Mouse (Mus musculus) MEL (cell line): Measurements from ENCODE around the gene Ms4a6d. TPM values are rescaled to one million over a fixed set of nuclear protein-coding genes. Genes with fewer than 3 reads are reported as not detected.
"Not testable (repeated sequence)": the region's sequence is repeated elsewhere in the genome, so short reads cannot be mapped to it uniquely, and the experiment has no call there.

Source experiments
- DNase-seq: peaks from one replicate; pipeline ENCODE4 v3.0.0; 2011; ENCODE audit warnings: low read depth, low spot score
- H3K27ac ChIP-seq: 2 replicates; pipeline ENCODE4 v1.5.1; 2012; ENCODE audit warnings: low read depth, mild to moderate bottlenecking, control low read depth, low read length, moderate library complexity; ENCODE audit not compliant: control insufficient read depth
- H3K27me3 ChIP-seq, 2 experiments: fragments of 150-350 bp in 1 of 2; sonication (generic) in 1 of 2; 2 replicates each; pipeline ENCODE4 v1.6.1; 2012; ENCODE audit warnings: low read length in 2 of 2, mild to moderate bottlenecking in 2 of 2, improper control_type of control experiment in 1 of 2, moderate library complexity in 1 of 2; ENCODE audit not compliant: insufficient read depth in 2 of 2, control insufficient read depth in 1 of 2
- H3K36me3 ChIP-seq, 2 experiments: 2 replicates each; pipeline ENCODE4 v1.6.1; 2012 to 2014; ENCODE audit warnings: low read length in 2 of 2, improper control_type of control experiment in 1 of 2, inconsistent platforms in 1 of 2, mild to moderate bottlenecking in 1 of 2; ENCODE audit not compliant: insufficient read depth in 2 of 2, control insufficient read depth in 1 of 2
- H3K4me1 ChIP-seq, 2 experiments: fragments of 150-350 bp in 1 of 2; sonication (generic) in 1 of 2; 2 replicates each; pipeline ENCODE4 v1.6.1; 2012; ENCODE audit warnings: low read length in 2 of 2, improper control_type of control experiment in 1 of 2, mild to moderate bottlenecking in 1 of 2; ENCODE audit not compliant: insufficient read depth in 2 of 2, control insufficient read depth in 1 of 2
- H3K4me3 ChIP-seq, 2 experiments: fragments of 150-350 bp in 1 of 2; sonication (generic) in 1 of 2; 2 replicates each; pipeline ENCODE4 v1.5.1; 2012; ENCODE audit warnings: low read depth in 2 of 2, low read length in 2 of 2, mild to moderate bottlenecking in 2 of 2, moderate library complexity in 2 of 2, control low read depth in 1 of 2, improper control_type of control experiment in 1 of 2; ENCODE audit not compliant: control insufficient read depth in 1 of 2, insufficient read depth in 1 of 2
- H3K79me2 ChIP-seq: 2 replicates; pipeline ENCODE4 v1.6.1; 2012; ENCODE audit warnings: mild to moderate bottlenecking, low read length, moderate library complexity; ENCODE audit not compliant: control insufficient read depth, poor library complexity, insufficient read depth
- H3K9ac ChIP-seq: 2 replicates; pipeline ENCODE4 v1.6.1; 2012; ENCODE audit warnings: low read depth, mild to moderate bottlenecking, control low read depth, low read length, moderate library complexity; ENCODE audit not compliant: control insufficient read depth, poor library complexity, severe bottlenecking
- H3K9me3 ChIP-seq: fragments of 150-350 bp; sonication (generic); replicated peaks from 2 replicates; pipeline ENCODE4 v1.6.1; 2012; ENCODE audit warnings: mild to moderate bottlenecking, low read length, improper control_type of control experiment, moderate library complexity; ENCODE audit not compliant: insufficient read depth
- BHLHE40 ChIP-seq: IDR thresholded peaks from 2 replicates; pipeline ENCODE4 v1.6.1; 2012; ENCODE audit warnings: low read depth, mild to moderate bottlenecking, inconsistent platforms, low read length, improper control_type of control experiment, borderline replicate concordance
- CHD1 ChIP-seq: IDR thresholded peaks from 2 replicates; pipeline ENCODE4 v1.6.1; 2012; ENCODE audit warnings: low read depth, mild to moderate bottlenecking, inconsistent platforms, low read length, improper control_type of control experiment
- CTCF ChIP-seq, 3 experiments: IDR thresholded peaks in 2 of 3; conservative IDR thresholded peaks in 1 of 3; 2 replicates each; pipeline ENCODE4 v1.5.1; 2011 to 2012; ENCODE audit warnings: low read length in 3 of 3, low read depth in 2 of 3, mild to moderate bottlenecking in 2 of 3, improper control_type of control experiment in 1 of 3, inconsistent platforms in 1 of 3, mixed read lengths in 1 of 3, moderate library complexity in 1 of 3; ENCODE audit not compliant: control insufficient read depth in 1 of 3, insufficient read depth in 1 of 3, poor library complexity in 1 of 3, severe bottlenecking in 1 of 3
- E2F4 ChIP-seq: IDR thresholded peaks from 2 replicates; pipeline ENCODE4 v1.6.1; 2011; ENCODE audit warnings: low read depth, low read length, improper control_type of control experiment, borderline replicate concordance
- EP300 ChIP-seq, 2 experiments: IDR thresholded peaks; 2 replicates each; pipeline ENCODE4 v1.6.1; 2011; ENCODE audit warnings: improper control_type of control experiment in 2 of 2, low read length in 2 of 2, low read depth in 1 of 2, mild to moderate bottlenecking in 1 of 2
- ETS1 ChIP-seq: IDR thresholded peaks from 2 replicates; pipeline ENCODE4 v1.6.1; 2012; ENCODE audit warnings: low read depth, mild to moderate bottlenecking, inconsistent platforms, low read length, improper control_type of control experiment, moderate library complexity
- GABPA ChIP-seq: IDR thresholded peaks from 2 replicates; pipeline ENCODE4 v1.6.1; 2012; ENCODE audit warnings: low read depth, mild to moderate bottlenecking, inconsistent platforms, low read length, improper control_type of control experiment, moderate library complexity
- GATA1 ChIP-seq: IDR thresholded peaks from 2 replicates; pipeline ENCODE4 v1.6.1; 2011; ENCODE audit warnings: low read depth, low read length, improper control_type of control experiment
- JUND ChIP-seq: IDR thresholded peaks from 2 replicates; pipeline ENCODE4 v1.6.1; 2011; ENCODE audit warnings: low read depth, mild to moderate bottlenecking, improper control_type of control experiment, low read length
- KAT2A ChIP-seq: conservative IDR thresholded peaks from 2 replicates; pipeline ENCODE4 v1.6.1; 2012; ENCODE audit warnings: low read depth, low read length, improper control_type of control experiment, inconsistent platforms
- MAX ChIP-seq: IDR thresholded peaks from 2 replicates; pipeline ENCODE4 v1.6.1; 2011; ENCODE audit warnings: low read length, improper control_type of control experiment
- MAZ ChIP-seq: IDR thresholded peaks from 2 replicates; pipeline ENCODE4 v1.6.1; 2012; ENCODE audit warnings: low read depth, mild to moderate bottlenecking, inconsistent platforms, low read length, improper control_type of control experiment
- MEF2A ChIP-seq: IDR thresholded peaks from 2 replicates; pipeline ENCODE4 v1.6.1; 2014; ENCODE audit warnings: low read depth, mild to moderate bottlenecking, inconsistent platforms, low read length, improper control_type of control experiment; ENCODE audit not compliant: poor library complexity, insufficient replicate concordance, severe bottlenecking; ENCODE audit errors: extremely low read depth
- MXI1 ChIP-seq: IDR thresholded peaks from 2 replicates; pipeline ENCODE4 v1.6.1; 2011; ENCODE audit warnings: mild to moderate bottlenecking, low read depth, low read length, improper control_type of control experiment
- MYC ChIP-seq: IDR thresholded peaks from 2 replicates; pipeline ENCODE4 v1.6.1; 2011; ENCODE audit warnings: low read depth, mild to moderate bottlenecking, low read length, improper control_type of control experiment, moderate library complexity
- NELFE ChIP-seq: IDR thresholded peaks from 2 replicates; pipeline ENCODE4 v1.6.1; 2011; ENCODE audit warnings: low read depth, low read length, improper control_type of control experiment
- NRF1 ChIP-seq: IDR thresholded peaks from 2 replicates; pipeline ENCODE4 v1.6.1; 2014; ENCODE audit warnings: low read depth, mild to moderate bottlenecking, inconsistent platforms, low read length, improper control_type of control experiment, moderate library complexity; ENCODE audit not compliant: poor library complexity, insufficient read depth, severe bottlenecking
- POLR2AphosphoS2 ChIP-seq: IDR thresholded peaks from 2 replicates; pipeline ENCODE4 v1.6.1; 2011; ENCODE audit warnings: low read length, improper control_type of control experiment
- POLR2AphosphoS5 ChIP-seq: IDR thresholded peaks from 2 replicates; pipeline ENCODE4 v1.6.1; 2012; ENCODE audit warnings: low read depth, borderline replicate concordance, mild to moderate bottlenecking, inconsistent platforms, low read length, moderate library complexity, mixed read lengths
- SMC3 ChIP-seq: IDR thresholded peaks from 2 replicates; pipeline ENCODE4 v1.6.1; 2011; ENCODE audit warnings: low read depth, low read length, improper control_type of control experiment
- TAL1 ChIP-seq: IDR thresholded peaks from 2 replicates; pipeline ENCODE4 v1.6.1; 2012; ENCODE audit warnings: mild to moderate bottlenecking, inconsistent platforms, low read length, moderate library complexity, mixed read lengths
- TBP ChIP-seq: IDR thresholded peaks from 2 replicates; pipeline ENCODE4 v1.8.0; 2011; ENCODE audit warnings: low read depth, low read length, improper control_type of control experiment
- TCF12 ChIP-seq: IDR thresholded peaks from 2 replicates; pipeline ENCODE4 v1.6.1; 2014; ENCODE audit warnings: low read depth, mild to moderate bottlenecking, inconsistent platforms, low read length, improper control_type of control experiment, moderate library complexity
- USF1 ChIP-seq: IDR thresholded peaks from 2 replicates; pipeline ENCODE4 v1.6.1; 2014; ENCODE audit warnings: low read depth, mild to moderate bottlenecking, inconsistent platforms, low read length, improper control_type of control experiment, moderate library complexity
- USF2 ChIP-seq, 2 experiments: IDR thresholded peaks; 2 replicates each; pipeline ENCODE4 v1.6.1; 2011 to 2012; ENCODE audit warnings: improper control_type of control experiment in 2 of 2, low read length in 2 of 2, borderline replicate concordance in 1 of 2, inconsistent platforms in 1 of 2, low read depth in 1 of 2, mild to moderate bottlenecking in 1 of 2; ENCODE audit not compliant: insufficient read depth in 1 of 2
- ZC3H11A ChIP-seq: IDR thresholded peaks from 2 replicates; pipeline ENCODE4 v1.6.1; 2012; ENCODE audit warnings: low read depth, mild to moderate bottlenecking, inconsistent platforms, low read length, improper control_type of control experiment
- ZMIZ1 ChIP-seq: IDR thresholded peaks from 2 replicates; pipeline ENCODE4 v1.6.1; 2012; ENCODE audit warnings: low read depth, mild to moderate bottlenecking, inconsistent platforms, low read length, improper control_type of control experiment, moderate library complexity
- polyA plus RNA-seq, 2 experiments: library from polyadenylated mRNA; stranded (reverse) in 1 of 2; unstranded in 1 of 2; fragments of >175 nt in 1 of 2; fragments of >200 nt in 1 of 2; gene quantifications; 2 replicates each; pipeline versions ENCODE4 v1.2.1 to v1.2.4; 2012; ENCODE audit warnings: low replicate concordance in 2 of 2, low read depth in 1 of 2; ENCODE audit not compliant: insufficient read length in 2 of 2, insufficient read depth in 1 of 2, missing spikeins in 1 of 2
- total RNA-seq: library from RNA; depleted of rRNA; stranded (reverse); fragments of 300-350 nt; gene quantifications from 2 replicates; pipeline ENCODE4 v1.2.3, GENCODE M21; 2012

The Ms4a6d gene
- total and polyA plus RNA-seq, 3 experiments = not detected

DNA sequence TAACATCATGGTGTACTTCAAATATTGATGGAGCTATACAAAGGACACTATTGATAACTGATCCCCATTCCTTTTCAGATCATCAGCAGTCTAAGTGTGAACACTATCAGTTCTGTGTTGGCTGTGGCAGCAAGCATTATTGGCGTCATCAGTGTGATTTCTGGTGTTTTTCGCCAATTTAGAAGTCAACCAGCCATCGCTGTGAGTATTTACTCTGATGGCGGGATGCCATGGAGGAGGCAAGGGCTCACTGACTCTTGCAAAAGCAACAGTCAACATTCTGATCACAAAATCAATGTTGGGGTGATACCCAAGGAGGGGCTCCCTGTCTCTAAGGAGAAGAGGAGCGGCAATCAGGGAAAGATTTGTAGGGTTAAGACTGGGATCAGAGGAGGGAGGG, 49.9 kb downstream of the Ms4a6d start:
- peaks cover 2 to 15% of the 10 kb centered on the region in 2 experiments for H3K27me3 ChIP-seq
- no peak overlapping the region for H3K9ac ChIP-seq
- H3K27ac ChIP-seq = no peak overlapping the region
- no peak overlapping the region for H3K4me3 ChIP-seq
- H3K9me3 ChIP-seq = no peaks in the 10 kb centered on the region
- no peak for TF ChIP-seq ETS1
- no peak for TF ChIP-seq MEF2A
- TF ChIP-seq CHD1 = no peak
- TF ChIP-seq ZMIZ1 = no peak
- TF ChIP-seq TAL1 = no peak
- TF ChIP-seq SMC3 = no peak
- no peak for TF ChIP-seq MYC
- TF ChIP-seq TBP = no peak
- TF ChIP-seq NRF1 = no peak
- no peak for TF ChIP-seq ZC3H11A
- TF ChIP-seq USF1 = no peak
- no peak for TF ChIP-seq MXI1
- TF ChIP-seq POLR2AphosphoS5 = no peak
- no peak for TF ChIP-seq TCF12
- no peaks in the 10 kb centered on the region for H3K36me3 ChIP-seq
- no peaks in the 10 kb centered on the region for H3K79me2 ChIP-seq
- no peaks in the 10 kb centered on the region for H3K4me1 ChIP-seq
- DNase-seq = no peak

DNA sequence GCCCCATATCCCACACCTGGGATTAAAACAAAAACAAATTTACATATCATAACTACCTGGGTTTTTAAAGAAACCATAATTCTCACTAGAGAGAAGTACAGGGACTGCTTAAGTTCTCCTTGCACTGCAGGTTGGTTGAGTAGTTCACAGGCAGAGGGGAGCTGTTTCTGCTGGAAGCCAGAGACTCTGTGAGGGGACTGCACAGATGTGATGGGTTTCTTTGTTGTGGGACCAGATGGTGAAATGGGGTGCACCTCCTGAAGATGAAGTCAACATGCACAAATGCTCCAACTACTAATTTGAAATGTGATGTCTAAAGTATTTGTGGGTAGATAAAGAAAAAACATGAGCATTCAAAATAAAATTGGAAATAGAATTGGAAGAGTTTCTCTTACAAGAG, 56.7 kb downstream of the Ms4a6d start:
- no peak overlapping the region for H3K9ac ChIP-seq
- H3K9me3 ChIP-seq = no peaks in the 10 kb centered on the region
- no peak overlapping the region for H3K4me3 ChIP-seq
- no peak for TF ChIP-seq MXI1
- no peak for TF ChIP-seq NELFE
- no peak for TF ChIP-seq MAZ
- no peak for TF ChIP-seq GATA1
- TF ChIP-seq POLR2AphosphoS5 = no peak
- no peak for TF ChIP-seq POLR2AphosphoS2
- TF ChIP-seq SMC3 = no peak
- TF ChIP-seq E2F4 = no peak
- TF ChIP-seq JUND = no peak
- no peak for TF ChIP-seq KAT2A
- no peak for TF ChIP-seq BHLHE40
- TF ChIP-seq EP300 (IDR thresholded peaks at IDR 0.05; ENCODE audit: low read depth in 1 of 2, low read length in 2 of 2) = no peak
- no peak for TF ChIP-seq MEF2A
- no peak for TF ChIP-seq GABPA
- no peak for TF ChIP-seq CHD1
- TF ChIP-seq ZC3H11A = no peak
- TF ChIP-seq USF2 (IDR thresholded peaks at IDR 0.05; ENCODE audit: borderline replicate concordance in 1 of 2, insufficient read depth in 1 of 2, low read depth in 1 of 2, low read length in 2 of 2) = no peak
- no peak for TF ChIP-seq CTCF (IDR thresholded peaks at IDR 0.05 in 2 of 3, conservative IDR thresholded peaks at IDR 0.05 in 1 of 3; ENCODE audit: control insufficient read depth in 1 of 3, insufficient read depth in 1 of 3, low read depth in 2 of 3, low read length in 3 of 3, poor library complexity in 1 of 3, severe bottlenecking in 1 of 3)
- no peak for TF ChIP-seq MAX
- DNase-seq = no peak
- no peaks in the 10 kb centered on the region for H3K79me2 ChIP-seq
- H3K4me1 ChIP-seq = no peaks in the 10 kb centered on the region
- no peak overlapping the region for H3K27ac ChIP-seq
- peaks cover 0 to 8% of the 10 kb centered on the region in 2 experiments for H3K27me3 ChIP-seq
- no peaks in the 10 kb centered on the region for H3K36me3 ChIP-seq

DNA sequence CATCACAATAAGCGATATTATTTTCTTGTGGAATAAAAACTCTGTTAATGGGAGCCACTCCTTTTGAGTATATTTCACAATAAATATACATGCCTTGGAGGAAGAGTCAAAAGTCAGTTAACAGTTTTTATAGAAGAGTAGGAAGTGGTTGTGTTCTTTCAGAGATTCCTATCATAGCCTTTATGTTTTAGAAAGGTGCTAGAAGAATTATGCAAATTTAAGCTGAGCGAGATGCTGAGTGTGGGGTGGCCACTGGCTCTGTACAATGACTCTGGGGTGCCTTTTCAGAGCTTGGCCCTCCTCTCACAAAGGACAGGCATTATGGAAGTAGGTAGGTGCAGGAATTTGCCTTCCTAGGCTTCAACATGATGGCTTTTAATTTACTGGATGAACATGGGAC, 60.3 kb downstream of the Ms4a6d start:
- H3K36me3 ChIP-seq, DNase-seq, H3K79me2 ChIP-seq, H3K27me3 ChIP-seq, H3K27ac ChIP-seq, H3K9me3 ChIP-seq, H3K4me3 ChIP-seq, H3K9ac ChIP-seq, H3K4me1 ChIP-seq: not testable (repeated sequence)
